Mouse (Mus musculus) C2C12 (cell line): ENCODE measurements around the gene Pdgfc.

Experiments used
- CTCF ChIP-seq: IDR thresholded peaks from one replicate; pipeline ENCODE4 v1.5.1; 2011; ENCODE audit not compliant: control insufficient read depth, insufficient read depth, insufficient read length
- MAX ChIP-seq: IDR thresholded peaks from one replicate; pipeline ENCODE4 v1.6.1; 2011; ENCODE audit warnings: mild to moderate bottlenecking, control low read depth
- MYOD1 ChIP-seq: IDR thresholded peaks from one replicate; pipeline ENCODE4 v1.6.1; 2011; ENCODE audit warnings: low read depth; ENCODE audit not compliant: control insufficient read depth, insufficient read length
- MYOG ChIP-seq: IDR thresholded peaks from one replicate; pipeline ENCODE4 v1.6.1; 2011; ENCODE audit not compliant: control insufficient read depth, insufficient read length; ENCODE audit errors: extremely low read depth
- USF1 ChIP-seq: IDR thresholded peaks from one replicate; pipeline ENCODE4 v1.6.1; 2011; ENCODE audit warnings: low read depth, mild to moderate bottlenecking, control low read depth, moderate library complexity

- TF ChIP-seq CTCF (no peak), USF1 (no peak), MAX (no peak), MYOD1 (no peak), MYOG (no peak)
These were observed 118.2 kb downstream of the Pdgfc start for GRCm38 (mm10) chr3:81154420-81154819.
